Mouse (Mus musculus) forebrain, embryonic 16.5 days (tissue): ENCODE results near the gene Atcay. TPM values are rescaled to one million over a fixed set of nuclear protein-coding genes. Genes with fewer than 3 reads are reported as not detected.

Experiments used
- microRNA-seq: library from miRNA; unstranded; fragments of <30 nt; microRNA quantifications from one replicate; pipeline ENCODE4, GENCODE M21; 2017
- polyA plus RNA-seq: library from polyadenylated mRNA; unstranded; fragments of >200 nt; fragmentation: Nextera tagmentation; extraction: Ambion mirVana; gene quantifications from 2 replicates; pipeline ENCODE4 v1.2.1, GENCODE M21; 2015

Gene Atcay
- polyA plus RNA-seq, 1 experiment from 2014 or later = 94.9 TPM

Small RNA genes within 50 kb of the gene (microRNA-seq; reads per million reads assigned to microRNA genes)
- 12.3 reads per million, percentile 31 among the genes with 10 or more reads in this experiment for gene Mir3057

Other genes starting within 250 kb of the Atcay start
- 41.0 and 47.4 TPM in 2 replicates for gene Gng7, start 215.9 kb downstream of the Atcay start, polyA plus RNA-seq
- 37.6 and 45.4 TPM in 2 replicates for gene Diras1, start 205.2 kb downstream of the Atcay start, polyA plus RNA-seq
- 48.1 and 54.0 TPM in 2 replicates for gene Slc39a3, start 193.4 kb downstream of the Atcay start, polyA plus RNA-seq
- 325 and 344 TPM in 2 replicates for gene Sgta, start 170.7 kb downstream of the Atcay start, polyA plus RNA-seq
- 69.4 and 70.4 TPM in 2 replicates for gene Thop1, start 160.8 kb downstream of the Atcay start, polyA plus RNA-seq
- gene Creb3l3, start 132.0 kb downstream of the Atcay start, polyA plus RNA-seq = 0.17 and 0.66 TPM in 2 replicates
- 210 and 213 TPM in 2 replicates for gene Map2k2, start 124.9 kb downstream of the Atcay start, polyA plus RNA-seq
- 11.6 and 11.8 TPM in 2 replicates for gene Zbtb7a, start 95.6 kb downstream of the Atcay start, polyA plus RNA-seq
- gene Pias4, start 62.9 kb downstream of the Atcay start, polyA plus RNA-seq = 48.5 and 62.7 TPM in 2 replicates
- gene Eef2, start 54.2 kb downstream of the Atcay start, polyA plus RNA-seq = 652 and 674 TPM in 2 replicates
- 55.1 and 56.9 TPM in 2 replicates for gene Dapk3, start 47.8 kb downstream of the Atcay start, polyA plus RNA-seq
- gene 4930442H23Rik, start 47.0 kb downstream of the Atcay start, polyA plus RNA-seq = not detected in 2 replicates
- 0.11 TPM in 1 of 2 replicates, not detected in the other for gene Nmrk2, start 28.8 kb downstream of the Atcay start, polyA plus RNA-seq
- 18.4 and 24.0 TPM in 2 replicates for gene Zfr2, start 2.3 kb upstream of the Atcay start, polyA plus RNA-seq
- gene Matk, start 22.1 kb upstream of the Atcay start, polyA plus RNA-seq = 28.8 and 44.2 TPM in 2 replicates
- gene Mrpl54, start 36.1 kb upstream of the Atcay start, polyA plus RNA-seq = 84.0 and 90.1 TPM in 2 replicates
- 39.1 and 41.6 TPM in 2 replicates for gene Apba3, start 36.1 kb upstream of the Atcay start, polyA plus RNA-seq
- gene Tjp3, start 60.7 kb upstream of the Atcay start, polyA plus RNA-seq = 7.3 and 8.3 TPM in 2 replicates
- gene Pip5k1c, start 62.1 kb upstream of the Atcay start, polyA plus RNA-seq = 138 and 143 TPM in 2 replicates
- 36.8 and 38.3 TPM in 2 replicates for gene Cactin, start 90.3 kb upstream of the Atcay start, polyA plus RNA-seq
- gene Tbxa2r, start 97.9 kb upstream of the Atcay start, polyA plus RNA-seq = 3.6 and 4.9 TPM in 2 replicates
- gene Gipc3, start 112.4 kb upstream of the Atcay start, polyA plus RNA-seq = not detected in 2 replicates
- gene Hmg20b, start 119.6 kb upstream of the Atcay start, polyA plus RNA-seq = 33.4 and 34.2 TPM in 2 replicates
- 11.4 and 11.5 TPM in 2 replicates for gene Mfsd12, start 126.7 kb upstream of the Atcay start, polyA plus RNA-seq
- 0.72 and 0.86 TPM in 2 replicates for gene 4930404N11Rik, start 135.0 kb upstream of the Atcay start, polyA plus RNA-seq
- 121 and 133 TPM in 2 replicates for gene Fzr1, start 147.7 kb upstream of the Atcay start, polyA plus RNA-seq
- gene Dohh, start 153.6 kb upstream of the Atcay start, polyA plus RNA-seq = 86.0 and 91.0 TPM in 2 replicates
- gene Gm48551, start 153.6 kb upstream of the Atcay start, polyA plus RNA-seq = 6.2 and 8.8 TPM in 2 replicates
- gene Gm48552, start 158.2 kb upstream of the Atcay start, polyA plus RNA-seq = 1.0 and 2.2 TPM in 2 replicates
- gene Smim24, start 162.2 kb upstream of the Atcay start, polyA plus RNA-seq = 1.2 and 1.8 TPM in 2 replicates
- 25.4 and 27.0 TPM in 2 replicates for gene Nfic, start 224.8 kb upstream of the Atcay start, polyA plus RNA-seq